Mouse (Mus musculus) thymus, postnatal 25 days (tissue): ENCODE data around the gene Olfr470.
"Not testable (repeated sequence)": the region's sequence is repeated elsewhere in the genome, so short reads cannot be mapped to it uniquely, and the experiment has no call there.

ENCODE experiments used
- DNase-seq: peaks from one replicate; pipeline ENCODE4 v3.0.0; 2022

The Olfr470 gene

DNA sequence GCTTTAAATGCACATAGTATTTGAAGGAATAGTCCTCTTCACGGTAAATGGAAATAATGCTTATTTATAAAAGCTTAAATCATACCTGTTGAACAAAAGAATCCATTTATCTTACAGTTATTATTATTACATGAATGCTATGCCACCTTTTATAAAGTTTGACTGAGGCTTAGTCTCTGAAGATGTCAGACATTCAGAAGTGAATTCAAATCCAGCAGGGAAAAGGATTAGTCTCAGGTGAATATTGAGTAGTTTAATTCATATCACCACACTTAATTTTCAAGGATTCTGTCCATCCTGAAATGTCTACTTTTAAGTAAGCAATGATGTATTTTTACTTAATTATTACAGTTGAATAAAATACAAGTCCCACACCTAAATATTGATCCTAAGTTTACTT is at the start of gene Olfr470:
Olfr470 (minus strand) TSS at position 101 of the 400 bp plus-strand sequence.
- not testable (repeated sequence) for DNase-seq

- no peak for DNase-seq
Observed at GRCm38 (mm10) chr7:107841719-107842118, 5.6 kb downstream of the Olfr470 start.

GRCm38 (mm10) chr7:107825441-107825840 is 21.8 kb downstream of the Olfr470 start, which contains the start of gene Olfr469:
Gene Olfr469, minus strand, starts transcription at chr7:107825541.
- DNase-seq, result not testable (repeated sequence)

- DNase-seq, result not testable (repeated sequence)
Observed at GRCm38 (mm10) chr7:107823867-107824266, 23.4 kb downstream of the Olfr470 start.

GRCm38 (mm10) chr7:107819442-107819841 is 27.8 kb downstream of the Olfr470 start:
- DNase-seq, result no peak

DNA sequence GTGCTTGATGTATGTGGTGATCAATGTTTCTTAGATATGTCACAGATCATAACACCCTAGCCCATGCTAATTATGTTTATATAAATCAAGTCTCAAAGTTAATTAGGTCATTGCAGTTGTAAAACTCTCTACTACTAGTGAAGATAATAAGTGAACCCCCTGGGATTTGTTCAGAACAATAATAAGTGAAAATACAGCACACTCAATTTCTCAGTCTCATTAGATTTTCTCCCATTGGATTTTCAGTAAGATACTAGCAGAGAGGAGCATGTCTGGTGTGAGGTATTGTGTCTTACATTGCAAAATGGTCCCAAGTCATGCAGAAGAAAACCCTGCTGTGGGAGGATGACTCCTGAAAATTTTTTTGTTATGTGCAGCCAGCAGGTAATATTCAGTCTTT is 35.3 kb downstream of the Olfr470 start, which contains the start of gene Olfr467:
Olfr467 (plus strand) TSS at position 301 of the 400 bp plus-strand sequence.
- DNase-seq, result no peak

DNA sequence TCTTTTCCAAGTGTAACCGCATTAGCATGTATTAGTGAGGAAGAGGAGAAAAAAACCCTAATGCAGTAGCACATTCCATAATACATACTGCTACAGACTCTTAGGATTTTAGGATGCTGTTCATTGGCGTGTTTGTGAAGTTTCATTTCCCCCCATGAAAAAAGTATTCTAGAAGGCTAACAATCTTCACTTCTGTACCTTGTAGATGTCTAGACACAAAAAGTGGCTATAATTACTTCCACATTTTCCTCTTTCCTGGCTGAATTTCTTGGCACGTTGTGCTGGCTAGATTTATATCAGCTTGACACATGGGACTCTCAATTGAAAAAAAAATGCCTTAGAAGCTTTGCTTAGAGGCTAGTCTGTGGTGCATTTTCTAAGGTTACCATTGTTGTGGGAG is 45.2 kb downstream of the Olfr470 start:
- DNase-seq, result no peak

- no peak for DNase-seq
Observed at GRCm38 (mm10) chr7:107801108-107801507, 46.2 kb downstream of the Olfr470 start, which contains the start of gene Ovch2. Gene Ovch2, minus strand, starts transcription at chr7:107801208.

- no peak for DNase-seq
Observed at GRCm38 (mm10) chr7:107796500-107796899, 50.8 kb downstream of the Olfr470 start.
